Mouse (Mus musculus): ENCODE data around the gene Pik3r5. TPM values are rescaled to one million over a fixed set of nuclear protein-coding genes. Genes with fewer than 3 reads are reported as not detected.

Pik3r5 gene
- polyA plus RNA-seq, 1 experiment from 2014 or later = 0.43 TPM

DNA sequence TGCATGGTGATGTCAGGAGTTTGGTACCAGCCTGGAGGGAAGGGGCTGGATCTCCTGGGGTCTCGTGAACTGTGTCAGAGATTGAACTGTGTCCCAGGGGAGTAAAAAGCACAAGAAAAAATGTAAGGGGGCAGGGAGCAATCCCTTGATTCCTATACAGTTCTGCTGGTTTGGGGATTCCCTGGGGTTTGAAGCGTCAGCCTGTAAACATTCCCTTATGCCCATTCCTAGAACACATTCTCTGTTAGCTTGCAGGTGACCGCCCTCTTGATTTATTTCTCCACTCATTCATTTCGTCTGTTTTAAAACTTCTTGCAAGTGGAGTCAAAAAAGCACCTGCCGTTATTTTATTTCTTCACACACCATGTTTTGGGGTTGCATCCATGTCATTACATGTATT is 27.1 kb downstream of the Pik3r5 start:
- no peaks in the 10 kb centered on the region for H3K9me3 ChIP-seq
- no peak for ATAC-seq (replicated peaks)
- no peaks in the 10 kb centered on the region for H3K36me3 ChIP-seq (replicated peaks)
- H3K27me3 ChIP-seq (replicated peaks) = no peaks in the 10 kb centered on the region
- no peak overlapping the region for H3K9ac ChIP-seq
- WGBS = 81% methylated on average over 5 of the region's 5 CpGs
- H3K4me1 ChIP-seq = no peaks in the 10 kb centered on the region
- no peak overlapping the region for H3K4me3 ChIP-seq
- H3K4me2 ChIP-seq = no peak overlapping the region
- no peak overlapping the region for H3K27ac ChIP-seq

DNA sequence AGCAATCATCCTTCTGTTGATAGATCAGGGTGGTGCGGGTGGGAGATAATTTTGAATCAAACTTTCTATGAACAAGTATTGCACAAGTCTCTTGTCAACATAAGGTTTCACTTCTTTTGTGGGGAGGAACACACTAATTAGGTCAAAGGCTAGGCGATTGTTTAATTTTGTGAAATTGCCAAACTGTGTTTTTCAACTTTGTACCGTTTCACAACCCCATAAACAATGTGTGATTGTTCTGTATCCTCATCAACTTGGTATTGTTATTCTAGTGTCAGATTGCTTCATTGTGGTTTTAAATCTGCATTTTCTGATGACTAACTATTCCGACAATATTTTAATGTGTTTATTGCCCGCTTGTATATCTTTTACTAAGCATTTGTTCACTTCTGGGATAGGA is 27.6 kb downstream of the Pik3r5 start:
- no peak overlapping the region for H3K4me3 ChIP-seq
- H3K9me3 ChIP-seq = no peaks in the 10 kb centered on the region
- no peaks in the 10 kb centered on the region for H3K27me3 ChIP-seq (replicated peaks)
- no peak overlapping the region for H3K27ac ChIP-seq
- H3K9ac ChIP-seq = no peak overlapping the region
- no peak overlapping the region for H3K4me2 ChIP-seq
- WGBS = 92% methylated on average over 5 of the region's 5 CpGs
- H3K4me1 ChIP-seq = no peaks in the 10 kb centered on the region
- no peak for ATAC-seq (replicated peaks)
- H3K36me3 ChIP-seq (replicated peaks) = no peaks in the 10 kb centered on the region

DNA sequence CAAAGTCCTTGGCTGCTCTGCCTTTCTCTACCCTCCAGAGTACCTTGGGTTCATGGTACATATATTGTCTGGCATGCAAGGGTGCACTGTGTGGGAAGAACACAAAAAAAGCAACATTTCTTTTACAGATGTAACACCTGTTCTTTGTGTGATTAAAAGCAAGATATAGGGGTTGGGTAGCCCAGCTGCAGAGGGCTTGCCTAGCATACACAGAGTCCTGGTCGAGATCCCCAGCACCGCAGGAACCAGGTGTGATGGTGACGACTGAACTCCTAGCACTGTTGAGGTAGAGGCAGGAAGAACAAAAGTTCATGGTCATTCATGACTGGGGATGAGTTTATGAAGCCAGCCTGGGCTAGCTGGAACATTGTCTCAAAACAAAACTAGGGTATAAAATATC is 30.8 kb downstream of the Pik3r5 start:
- 85% methylated on average over 3 of the region's 3 CpGs for WGBS

DNA sequence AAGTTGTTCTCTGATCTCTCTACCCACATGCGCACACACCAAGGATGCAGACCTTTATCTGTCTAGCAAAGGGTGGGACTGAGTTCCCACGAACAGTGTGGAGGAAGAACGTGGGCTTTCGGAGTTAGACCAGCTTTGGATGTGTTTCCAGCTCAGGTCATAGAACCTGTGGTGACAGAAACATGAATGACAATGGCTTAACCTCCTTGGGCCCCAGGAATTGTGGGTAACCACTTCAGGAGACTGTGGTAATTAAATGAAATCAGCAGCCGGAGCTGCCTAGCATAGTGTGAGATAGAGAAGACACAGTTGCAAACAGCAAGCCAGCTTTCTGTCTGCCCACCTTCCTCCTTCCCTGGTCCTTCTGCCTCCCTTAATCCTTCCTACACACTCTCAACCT is 32.3 kb downstream of the Pik3r5 start:
- Histone ChIP-seq H3K27me3 (replicated peaks) (no peaks in the 10 kb centered on the region), H3K4me2 (no peak overlapping the region), H3K4me1 (no peaks in the 10 kb centered on the region), H3K9ac (no peak overlapping the region), H3K27ac (no peak overlapping the region), H3K36me3 (replicated peaks) (no peaks in the 10 kb centered on the region), H3K4me3 (no peak overlapping the region), H3K9me3 (no peaks in the 10 kb centered on the region)
- ATAC-seq (replicated peaks) = no peak
- WGBS = 86% methylated on average over 5 of the region's 5 CpGs

More for the DNA sequence above, 30.8 kb downstream of the Pik3r5 start:
- no peaks in the 10 kb centered on the region for H3K4me1 ChIP-seq
- H3K9me3 ChIP-seq = no peaks in the 10 kb centered on the region
- no peak overlapping the region for H3K9ac ChIP-seq
- ATAC-seq (replicated peaks) = no peak
- no peaks in the 10 kb centered on the region for H3K27me3 ChIP-seq (replicated peaks)
- H3K4me3 ChIP-seq = no peak overlapping the region
- no peaks in the 10 kb centered on the region for H3K36me3 ChIP-seq (replicated peaks)
- no peak overlapping the region for H3K27ac ChIP-seq
- no peak overlapping the region for H3K4me2 ChIP-seq

DNA sequence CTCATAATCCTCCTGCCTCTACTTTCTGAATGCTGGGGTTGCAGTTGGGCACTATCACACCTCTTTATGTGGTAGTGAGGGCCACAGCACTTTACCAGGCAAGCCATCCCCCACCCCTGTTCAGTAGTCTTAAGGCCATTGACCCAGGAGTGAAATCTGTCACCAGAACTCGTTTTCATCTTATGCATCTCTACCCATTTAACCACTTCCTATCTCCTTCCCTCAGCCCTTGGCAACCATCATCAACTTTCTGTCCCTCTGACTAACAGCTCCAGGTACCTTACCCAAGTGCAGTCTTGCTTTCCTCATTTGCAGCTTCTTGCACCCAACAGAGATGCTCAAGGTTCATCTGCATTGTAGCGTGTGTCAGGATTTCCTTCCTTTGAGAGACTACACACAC is 33.2 kb downstream of the Pik3r5 start:
- H3K27ac ChIP-seq = no peak overlapping the region
- WGBS = 70% methylated on average over 2 of the region's 2 CpGs
- no peak overlapping the region for H3K4me3 ChIP-seq
- no peaks in the 10 kb centered on the region for H3K4me1 ChIP-seq
- no peak overlapping the region for H3K4me2 ChIP-seq
- H3K9ac ChIP-seq = no peak overlapping the region
- H3K36me3 ChIP-seq (replicated peaks) = no peaks in the 10 kb centered on the region
- no peaks in the 10 kb centered on the region for H3K9me3 ChIP-seq
- no peak for ATAC-seq (replicated peaks)
- no peaks in the 10 kb centered on the region for H3K27me3 ChIP-seq (replicated peaks)

DNA sequence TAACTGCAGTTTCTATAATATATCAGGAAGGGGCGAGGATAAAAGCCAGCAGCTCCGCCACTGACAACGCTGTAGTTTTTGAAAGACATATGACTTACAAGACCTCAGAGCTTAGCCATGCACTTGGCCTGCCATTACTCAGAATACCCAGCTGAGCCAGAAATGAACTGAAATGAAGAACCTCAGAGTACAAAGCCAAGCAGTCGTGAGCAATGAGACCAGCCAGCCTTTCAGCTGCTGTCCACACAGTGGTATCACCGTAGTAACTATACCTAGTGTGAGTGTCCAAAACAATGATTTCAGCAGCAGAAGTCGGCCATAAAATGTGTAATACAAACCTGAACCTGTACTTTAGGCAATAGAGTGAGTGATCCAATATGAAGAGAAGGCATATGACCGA is 35.5 kb downstream of the Pik3r5 start:
- Histone ChIP-seq H3K4me2 (no peak overlapping the region), H3K4me3 (no peak overlapping the region), H3K9ac (no peak overlapping the region), H3K4me1 (no peaks in the 10 kb centered on the region), H3K27ac (no peak overlapping the region), H3K27me3 (replicated peaks) (no peaks in the 10 kb centered on the region), H3K36me3 (replicated peaks) (no peaks in the 10 kb centered on the region), H3K9me3 (no peaks in the 10 kb centered on the region)
- no peak for ATAC-seq (replicated peaks)
- WGBS = 81% methylated on average over 7 of the region's 7 CpGs

DNA sequence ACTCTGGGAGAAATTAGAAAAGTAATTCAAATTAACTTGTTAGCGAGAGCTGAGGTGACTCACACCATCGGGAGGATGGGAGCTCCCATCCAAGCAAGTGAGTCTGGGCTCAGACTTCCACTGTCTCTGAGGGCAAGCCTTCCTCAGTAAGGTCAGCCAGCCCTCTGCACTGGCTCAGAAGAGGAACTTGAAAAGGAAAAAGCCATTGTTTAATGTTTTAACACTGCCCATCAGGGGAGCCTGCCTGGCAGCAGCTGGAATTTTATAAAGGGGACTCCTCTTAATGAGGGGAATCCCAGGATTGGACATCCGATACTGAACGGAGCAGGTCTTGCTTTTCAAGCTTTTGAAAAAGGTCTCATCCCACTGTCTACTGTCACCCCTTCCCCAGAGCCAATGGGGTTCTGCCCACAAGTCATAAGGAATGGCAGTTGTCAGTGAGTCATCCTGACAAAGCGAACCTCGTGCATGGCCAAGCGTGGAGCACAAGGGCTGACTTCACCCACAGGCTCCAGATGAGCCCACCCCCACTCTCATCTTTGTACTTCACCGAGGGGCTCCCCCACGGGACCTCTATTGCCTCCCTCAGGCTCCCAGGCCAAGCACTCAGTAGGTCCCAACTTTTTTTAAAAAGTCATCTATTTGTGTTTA is 36.2 kb downstream of the Pik3r5 start:
- Histone ChIP-seq H3K27me3 (replicated peaks) (no peaks in the 10 kb centered on the region), H3K4me3 (no peak overlapping the region), H3K9ac (no peak overlapping the region), H3K4me2 (no peak overlapping the region), H3K36me3 (replicated peaks) (no peaks in the 10 kb centered on the region), H3K4me1 (no peaks in the 10 kb centered on the region), H3K27ac (no peak overlapping the region), H3K9me3 (no peaks in the 10 kb centered on the region)
- WGBS = 54% methylated on average over 9 of the region's 9 CpGs
- no peak for ATAC-seq (replicated peaks)

DNA sequence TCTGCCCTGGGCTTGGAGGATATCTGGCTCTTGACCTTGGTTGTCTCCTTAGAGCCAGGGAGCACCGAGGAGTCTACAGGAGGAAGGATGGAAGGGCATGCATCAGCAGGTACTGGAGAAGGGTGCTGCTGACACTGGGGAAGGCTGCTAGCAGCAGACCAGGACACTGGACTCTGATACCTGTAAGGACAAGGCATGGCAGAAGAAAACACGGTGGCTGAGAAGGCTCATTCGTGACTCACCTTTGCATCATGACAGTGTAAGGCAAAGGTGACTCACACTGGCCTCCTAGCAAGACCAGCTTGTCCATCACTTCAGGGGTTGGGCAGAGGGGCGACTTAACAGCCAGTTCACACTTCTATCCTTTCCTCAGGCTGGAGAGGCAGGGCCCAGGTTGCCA is 37.0 kb downstream of the Pik3r5 start:
- no peak overlapping the region for H3K4me2 ChIP-seq
- H3K9ac ChIP-seq = no peak overlapping the region
- no peaks in the 10 kb centered on the region for H3K36me3 ChIP-seq (replicated peaks)
- H3K4me3 ChIP-seq = no peak overlapping the region
- no peaks in the 10 kb centered on the region for H3K9me3 ChIP-seq
- H3K27me3 ChIP-seq (replicated peaks) = no peaks in the 10 kb centered on the region
- no peak overlapping the region for H3K27ac ChIP-seq
- H3K4me1 ChIP-seq = no peaks in the 10 kb centered on the region
- no peak for ATAC-seq (replicated peaks)
- 85% methylated on average over 4 of the region's 4 CpGs for WGBS

DNA sequence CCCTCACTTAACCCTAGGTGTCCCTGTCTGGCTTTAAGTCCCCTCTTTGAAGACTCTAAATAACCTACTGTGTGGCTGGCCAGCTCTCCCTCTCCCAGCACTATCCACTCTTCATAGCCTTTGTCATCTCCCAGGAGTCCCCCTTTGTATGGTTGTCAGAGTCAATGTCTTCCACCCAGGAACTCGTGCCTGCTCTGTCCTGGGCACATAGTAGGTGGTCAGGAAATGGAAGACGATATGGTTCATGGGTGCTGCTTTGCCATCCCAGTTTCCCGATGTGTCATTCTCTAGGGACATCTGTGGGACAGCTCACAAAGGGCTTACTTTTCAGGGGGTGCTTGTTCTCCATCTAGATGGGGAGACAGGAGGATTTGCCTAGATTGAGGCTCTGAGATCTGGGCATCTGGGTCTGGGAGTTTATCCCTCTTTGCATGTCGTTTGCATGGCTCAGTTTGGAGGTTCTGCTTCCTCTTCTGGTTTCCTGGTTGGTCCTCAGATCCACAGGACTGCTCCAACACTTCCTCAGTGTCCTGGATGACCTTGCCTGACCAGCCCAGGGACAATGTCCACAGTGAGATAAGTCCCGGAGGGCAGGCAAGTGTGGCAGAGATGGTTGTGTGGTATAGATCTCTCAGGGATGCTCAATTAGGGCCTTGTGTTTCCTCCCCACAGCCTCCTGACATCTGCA is 40.4 kb downstream of the Pik3r5 start:
- Histone ChIP-seq H3K27me3 (replicated peaks) (no peaks in the 10 kb centered on the region), H3K9me3 (no peaks in the 10 kb centered on the region), H3K36me3 (replicated peaks) (no peaks in the 10 kb centered on the region), H3K4me3 (no peak overlapping the region), H3K9ac (no peak overlapping the region), H3K27ac (no peak overlapping the region), H3K4me2 (no peak overlapping the region), H3K4me1 (no peaks in the 10 kb centered on the region)
- 76% methylated on average over 5 of the region's 5 CpGs for WGBS
- no peak for ATAC-seq (replicated peaks)

DNA sequence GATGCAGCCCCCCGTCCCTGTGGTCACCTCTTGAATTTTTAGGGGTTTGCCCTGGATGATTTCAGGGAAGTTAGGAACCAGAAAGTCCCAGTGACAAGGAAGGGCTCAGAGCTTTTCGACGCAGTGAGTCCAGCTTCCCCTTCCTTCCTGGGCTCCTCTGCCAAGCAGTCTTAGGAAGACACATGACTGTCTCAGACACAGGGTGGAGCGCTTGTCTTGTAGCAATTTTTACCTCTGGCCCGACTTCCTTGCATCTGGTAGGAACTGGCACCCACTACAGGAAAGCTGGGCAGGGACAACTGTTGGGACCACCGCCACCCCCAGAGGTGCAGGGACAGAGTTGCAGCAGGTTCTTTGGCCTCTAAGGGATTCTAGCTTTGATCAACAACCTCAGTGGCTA is 42.7 kb downstream of the Pik3r5 start:
- Histone ChIP-seq H3K9me3 (no peaks in the 10 kb centered on the region), H3K4me2 (no peak overlapping the region), H3K9ac (no peak overlapping the region), H3K27me3 (replicated peaks) (no peaks in the 10 kb centered on the region), H3K4me1 (no peaks in the 10 kb centered on the region), H3K36me3 (replicated peaks) (no peaks in the 10 kb centered on the region), H3K27ac (no peak overlapping the region), H3K4me3 (no peak overlapping the region)
- 84% methylated on average over 6 of the region's 6 CpGs for WGBS
- no peak for ATAC-seq (replicated peaks)

DNA sequence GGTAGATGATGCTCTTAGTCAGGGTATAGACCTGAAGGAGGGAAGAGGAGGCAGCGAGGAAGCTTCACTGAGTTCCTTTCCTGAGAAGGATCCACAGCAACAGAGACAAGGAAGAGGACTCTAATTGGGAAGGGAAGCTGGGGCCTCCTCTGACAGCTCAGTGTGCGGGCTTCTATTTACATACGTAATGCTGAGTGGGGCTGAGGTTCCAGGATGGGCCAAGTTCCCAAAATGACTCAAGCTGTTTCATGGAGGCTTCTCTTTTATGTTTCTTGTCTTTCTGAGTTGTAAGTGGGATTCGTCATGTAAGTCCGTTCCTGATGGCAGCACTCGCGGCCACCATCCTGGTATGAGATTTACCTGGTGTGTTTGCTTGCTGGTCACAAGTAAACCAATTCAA is 43.8 kb downstream of the Pik3r5 start:
- Histone ChIP-seq H3K4me1 (no peaks in the 10 kb centered on the region), H3K9me3 (no peaks in the 10 kb centered on the region), H3K36me3 (replicated peaks) (no peaks in the 10 kb centered on the region), H3K4me2 (no peak overlapping the region), H3K4me3 (no peak overlapping the region), H3K27me3 (replicated peaks) (no peaks in the 10 kb centered on the region), H3K9ac (no peak overlapping the region), H3K27ac (no peak overlapping the region)
- WGBS = 93% methylated on average over 7 of the region's 7 CpGs
- no peak for ATAC-seq (replicated peaks)

DNA sequence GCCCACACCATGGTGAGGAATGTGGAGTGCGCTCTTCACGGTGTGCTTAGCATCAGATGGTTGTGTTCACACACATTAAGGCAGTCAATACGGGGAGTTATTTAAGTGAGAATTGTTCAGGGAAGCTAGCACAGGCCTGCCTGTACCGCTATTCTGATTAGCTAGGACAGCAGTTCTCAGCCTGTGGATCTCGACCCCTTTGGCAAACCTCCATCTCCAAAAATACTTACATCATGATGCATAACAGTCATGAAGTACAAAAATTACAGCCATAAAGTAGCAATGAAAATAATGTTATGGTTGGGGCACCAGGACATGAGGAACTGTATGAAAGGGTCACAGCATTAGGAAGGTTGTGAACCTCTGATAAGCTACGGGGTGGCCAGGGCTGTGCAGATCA is 45.7 kb downstream of the Pik3r5 start:
- H3K4me2 ChIP-seq = no peak overlapping the region
- H3K27ac ChIP-seq = no peak overlapping the region
- H3K9me3 ChIP-seq = no peaks in the 10 kb centered on the region
- no peaks in the 10 kb centered on the region for H3K27me3 ChIP-seq (replicated peaks)
- WGBS = 92% methylated on average over 6 of the region's 6 CpGs
- no peak overlapping the region for H3K9ac ChIP-seq
- H3K4me3 ChIP-seq = no peak overlapping the region
- ATAC-seq (replicated peaks) = no peak
- H3K36me3 ChIP-seq (replicated peaks) = no peaks in the 10 kb centered on the region
- no peaks in the 10 kb centered on the region for H3K4me1 ChIP-seq

DNA sequence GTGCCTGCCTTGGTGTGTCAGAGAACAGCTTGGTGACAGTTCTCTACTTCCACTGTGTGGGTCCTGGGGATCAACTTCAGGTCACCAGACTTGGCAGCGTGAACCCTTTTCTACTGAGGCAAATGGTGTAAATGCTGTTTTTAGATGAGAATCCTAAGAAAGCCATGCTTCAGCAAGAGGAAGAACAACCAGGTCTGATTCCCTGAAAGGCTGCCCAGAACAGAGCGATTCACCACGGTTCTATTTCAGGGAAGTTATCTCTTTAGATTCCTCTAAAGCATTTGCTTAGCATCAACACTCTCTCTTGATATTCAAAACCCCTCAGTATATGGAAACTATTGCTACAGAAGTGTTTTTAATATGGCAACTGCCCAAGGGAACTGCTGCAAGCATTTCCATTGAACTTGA is 46.7 kb downstream of the Pik3r5 start:
- Histone ChIP-seq H3K27me3 (replicated peaks) (no peaks in the 10 kb centered on the region), H3K4me2 (no peak overlapping the region), H3K36me3 (replicated peaks) (no peaks in the 10 kb centered on the region), H3K9ac (no peak overlapping the region), H3K4me3 (no peak overlapping the region), H3K9me3 (no peaks in the 10 kb centered on the region), H3K27ac (no peak overlapping the region), H3K4me1 (no peaks in the 10 kb centered on the region)
- no peak for ATAC-seq (replicated peaks)
- 86% methylated on average over 3 of the region's 3 CpGs for WGBS
